Comparison of ENCODE assay signal across 13 mouse cellular contexts in the genomic region with DNA sequence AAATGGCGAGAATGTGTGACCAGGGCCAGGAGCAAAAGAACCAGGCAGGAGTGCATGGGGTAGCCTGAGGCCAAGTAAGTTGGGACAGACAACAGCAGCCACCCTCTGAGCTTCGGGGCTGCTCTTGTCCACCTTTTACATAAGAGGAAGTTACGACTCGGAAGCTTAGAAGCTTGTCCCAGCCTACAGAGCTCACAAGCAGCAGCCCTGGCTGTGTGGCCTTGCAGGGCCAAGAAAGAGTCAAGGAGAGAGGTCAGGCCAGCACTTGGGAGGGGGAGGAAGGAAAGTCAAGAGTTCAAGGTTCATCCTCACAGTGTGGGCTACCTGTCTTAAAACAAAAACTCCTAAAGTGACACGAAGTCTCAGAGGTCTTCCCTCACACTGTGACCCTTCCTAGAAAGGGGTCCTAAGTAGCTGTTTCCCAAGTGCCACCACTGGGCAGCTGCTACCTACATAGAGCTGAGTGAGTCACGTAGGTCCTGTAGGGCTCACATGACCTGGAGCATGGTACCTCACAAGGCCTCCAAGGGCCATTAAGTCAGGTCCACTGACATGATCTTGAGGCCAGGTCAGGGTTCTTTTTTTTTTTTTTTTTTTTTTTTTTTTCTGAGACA. TPM values are rescaled to one million over a fixed set of nuclear protein-coding genes. Genes with fewer than 3 reads are reported as not detected.
DNase-seq lines count a peak whose midpoint lies in the region; ATAC-seq and TF ChIP-seq lines count a peak whose summit lies in the region.
"Had no signal": no experiment of that assay in that cellular context is flagged by ENCODE, and none has a peak within 500 bp of the region (broad histone marks: within the 10 kb centered on the region; RNA-seq: fewer than 3 reads in every experiment).

No protein-coding gene starts in this region.

- in situ Hi-C loops in ES-E14 (cut with MboI; ENCODE audit: low sequenced_read_pairs in 2 of 2, unreplicated experiment in 2 of 2), result no loop called here

- no peak overlapping the region for H3K4me2 ChIP-seq in liver, embryonic 13.5 days
- H3K4me2 ChIP-seq in hindbrain, embryonic 11.5 days (replicated peaks; ENCODE audit: low read depth, low read length), result no peak overlapping the region
- H3K4me2 ChIP-seq: embryonic facial prominence, embryonic 12.5 days; forebrain, embryonic 12.5 days had no signal

- H3K4me3 ChIP-seq in ES-E14 (ENCODE audit: insufficient read depth in 1 of 2, low read depth in 1 of 2, low read length in 2 of 2, poor library complexity in 1 of 2, severe bottlenecking in 1 of 2), result peak overlapping the region in 1 of 2 experiments; percentile 5; a peak in 1 of 4 replicates
- H3K4me3 ChIP-seq in liver, embryonic 13.5 days (replicated peaks), result no peak overlapping the region
- no peak overlapping the region for H3K4me3 ChIP-seq in forebrain, embryonic 10.5 days
- no peak overlapping the region for H3K4me3 ChIP-seq in hindbrain, embryonic 11.5 days (ENCODE audit: low read depth, low read length)
- H3K4me3 ChIP-seq: embryonic facial prominence, embryonic 12.5 days; forebrain, embryonic 12.5 days had no signal

- 54% methylated on average over 6 of the region's 6 CpGs for WGBS in liver, embryonic 13.5 days (ENCODE audit: insufficient replicate concordance)
- WGBS in forebrain, embryonic 10.5 days, result 83% methylated on average over 6 of the region's 6 CpGs
- WGBS in hindbrain, embryonic 11.5 days, result 82% methylated on average over 6 of the region's 6 CpGs

- peak; percentile 58 to 67 for DNase-seq in spleen, postnatal 36 days (ENCODE audit: low spot score in 2 of 2)
- no peak for DNase-seq in spleen, adult 12 weeks (ENCODE audit: low spot score)
- no peak for DNase-seq in ES-E14 (ENCODE audit: low read depth, low spot score)
- DNase-seq in liver, embryonic 13.5 days, result no peak
- DNase-seq in yolk sac, embryonic 10.5 days (ENCODE audit: low spot score), result peak; percentile 57
- no peak for DNase-seq in forebrain, embryonic 10.5 days (ENCODE audit: extremely low spot score, low spot score)
- DNase-seq in hindbrain, embryonic 11.5 days (ENCODE audit: low spot score), result no peak
- DNase-seq: cerebellum, adult 9-11 months; heart, postnatal 36 days; kidney, adult 2 months; right cerebral cortex, postnatal 4 days had no signal

- no peaks in the 10 kb centered on the region for H3K9me3 ChIP-seq in ES-E14 (ENCODE audit: control insufficient read depth, insufficient read depth, low read depth, low read length)
- H3K9me3 ChIP-seq in liver, embryonic 13.5 days (replicated peaks), result no peaks in the 10 kb centered on the region
- no peaks in the 10 kb centered on the region for H3K9me3 ChIP-seq in forebrain, embryonic 10.5 days
- H3K9me3 ChIP-seq in hindbrain, embryonic 11.5 days (ENCODE audit: control insufficient read depth, low read length), result no peaks in the 10 kb centered on the region
- H3K9me3 ChIP-seq: embryonic facial prominence, embryonic 12.5 days; forebrain, embryonic 12.5 days had no signal

- no peaks in the 10 kb centered on the region for H3K36me3 ChIP-seq in ES-E14 (ENCODE audit: control insufficient read depth, insufficient read depth, low read length, poor library complexity, severe bottlenecking)
- H3K36me3 ChIP-seq in liver, embryonic 13.5 days, result no peaks in the 10 kb centered on the region
- no peaks in the 10 kb centered on the region for H3K36me3 ChIP-seq in forebrain, embryonic 10.5 days (replicated peaks)
- H3K36me3 ChIP-seq in hindbrain, embryonic 11.5 days (ENCODE audit: control insufficient read depth, insufficient read depth, low read length), result no peaks in the 10 kb centered on the region
- H3K36me3 ChIP-seq: embryonic facial prominence, embryonic 12.5 days; forebrain, embryonic 12.5 days had no signal

- peak overlapping the region; percentile 23; the same call in 1 of the 2 replicates for H3K9ac ChIP-seq in ES-E14 (ENCODE audit: insufficient read depth, low read depth, low read length, poor library complexity, severe bottlenecking)
- H3K9ac ChIP-seq in liver, embryonic 13.5 days, result no peak overlapping the region
- no peak overlapping the region for H3K9ac ChIP-seq in hindbrain, embryonic 11.5 days (ENCODE audit: low read depth, low read length)
- H3K9ac ChIP-seq: embryonic facial prominence, embryonic 12.5 days had no signal

- peak overlapping the region; percentile 7; the same call in 1 of the 2 replicates for H3K27ac ChIP-seq in ES-E14 (ENCODE audit: insufficient read depth, low read depth, low read length, poor library complexity, severe bottlenecking)
- H3K27ac ChIP-seq in liver, embryonic 13.5 days, result peak overlapping the region; percentile 39
- no peak overlapping the region for H3K27ac ChIP-seq in forebrain, embryonic 10.5 days
- H3K27ac ChIP-seq in hindbrain, embryonic 11.5 days (ENCODE audit: low read depth, low read length), result no peak overlapping the region
- H3K27ac ChIP-seq: embryonic facial prominence, embryonic 12.5 days; forebrain, embryonic 12.5 days had no signal

- H3K4me1 ChIP-seq in ES-E14 (ENCODE audit: control insufficient read depth in 2 of 2, insufficient read depth in 2 of 2, low read length in 2 of 2, poor library complexity in 1 of 2), result peaks cover 21 to 50% of the 10 kb centered on the region in 2 experiments
- peaks cover 69% of the 10 kb centered on the region for H3K4me1 ChIP-seq in liver, embryonic 13.5 days (replicated peaks)
- H3K4me1 ChIP-seq in forebrain, embryonic 10.5 days, result peaks cover 55% of the 10 kb centered on the region
- no peaks in the 10 kb centered on the region for H3K4me1 ChIP-seq in hindbrain, embryonic 11.5 days (replicated peaks; ENCODE audit: control insufficient read depth, insufficient read depth, low read length)

- no peaks in the 10 kb centered on the region for H3K27me3 ChIP-seq in liver, embryonic 13.5 days
- no peaks in the 10 kb centered on the region for H3K27me3 ChIP-seq in forebrain, embryonic 10.5 days (ENCODE audit: poor library complexity, severe bottlenecking)
- no peaks in the 10 kb centered on the region for H3K27me3 ChIP-seq in hindbrain, embryonic 11.5 days (ENCODE audit: control insufficient read depth, insufficient read depth, low read length)
- H3K27me3 ChIP-seq: embryonic facial prominence, embryonic 12.5 days had no signal

- ATAC-seq in liver, embryonic 13.5 days (ENCODE audit: low read depth), result no peak
- no peak for ATAC-seq in hindbrain, embryonic 11.5 days (ENCODE audit: low FRiP score)

TF ChIP-seq in ES-E14, 5 proteins besides CTCF, POLR2A, EP300 and RAD21:
- TF ChIP-seq HCFC1 (IDR thresholded peaks at IDR 0.05; ENCODE audit: borderline replicate concordance, insufficient read depth, low read length) (no peak), ZC3H11A (IDR thresholded peaks at IDR 0.05; ENCODE audit: borderline replicate concordance, low read depth, low read length) (no peak), CHD2 (IDR thresholded peaks at IDR 0.05; ENCODE audit: low read depth, low read length) (no peak), MAFK (IDR thresholded peaks at IDR 0.05; ENCODE audit: insufficient read depth, low read depth, low read length) (no peak), ZNF384 (IDR thresholded peaks at IDR 0.05; ENCODE audit: low read depth, low read length) (no peak)

RNA-seq across cellular contexts. Expression of a gene that starts 8.3 kb away (rescaled TPM):
- 87.2 and 96.5 TPM in 2 replicates for total RNA-seq in ES-E14 (2012; rRNA removed)
- 158 and 171 TPM in 2 replicates for polyA plus RNA-seq in liver, embryonic 13.5 days (2015; fragmentation: Nextera tagmentation; extraction: Ambion mirVana)
- 267 and 270 TPM in 2 replicates for polyA plus RNA-seq in forebrain, embryonic 10.5 days (2016; fragmentation: Nextera tagmentation; extraction: Ambion mirVana)
- 337 and 396 TPM in 2 replicates for polyA plus RNA-seq in hindbrain, embryonic 11.5 days (2014; fragmentation: Nextera tagmentation; extraction: Ambion mirVana)

RNA-seq across cellular contexts. Expression of a gene that starts 17.9 kb away (rescaled TPM):
- 12.4 and 23.3 TPM in 2 replicates for total RNA-seq in ES-E14 (2012; rRNA removed)
- 1.7 and 2.3 TPM in 2 replicates for polyA plus RNA-seq in liver, embryonic 13.5 days (2015; fragmentation: Nextera tagmentation; extraction: Ambion mirVana)
- polyA plus RNA-seq in forebrain, embryonic 10.5 days (2016; fragmentation: Nextera tagmentation; extraction: Ambion mirVana), result 6.3 and 7.3 TPM in 2 replicates
- polyA plus RNA-seq in hindbrain, embryonic 11.5 days (2014; fragmentation: Nextera tagmentation; extraction: Ambion mirVana), result 5.7 and 5.8 TPM in 2 replicates

RNA-seq across cellular contexts. Expression of a gene that starts 25.4 kb away (rescaled TPM):
- total RNA-seq in ES-E14 (2012; rRNA removed), result 1.5 and 13.0 TPM in 2 replicates
- polyA plus RNA-seq in liver, embryonic 13.5 days (2015; fragmentation: Nextera tagmentation; extraction: Ambion mirVana), result 24.6 and 27.7 TPM in 2 replicates
- polyA plus RNA-seq in forebrain, embryonic 10.5 days (2016; fragmentation: Nextera tagmentation; extraction: Ambion mirVana), result 4.1 and 5.0 TPM in 2 replicates
- 4.5 and 5.1 TPM in 2 replicates for polyA plus RNA-seq in hindbrain, embryonic 11.5 days (2014; fragmentation: Nextera tagmentation; extraction: Ambion mirVana)

RNA-seq across cellular contexts. Expression of a gene that starts 59.7 kb away (rescaled TPM):
- 12.6 and 30.9 TPM in 2 replicates for total RNA-seq in ES-E14 (2012; rRNA removed)
- 0.22 and 0.25 TPM in 2 replicates for polyA plus RNA-seq in liver, embryonic 13.5 days (2015; fragmentation: Nextera tagmentation; extraction: Ambion mirVana)
- 1.7 and 3.5 TPM in 2 replicates for polyA plus RNA-seq in forebrain, embryonic 10.5 days (2016; fragmentation: Nextera tagmentation; extraction: Ambion mirVana)
- 1.4 and 1.8 TPM in 2 replicates for polyA plus RNA-seq in hindbrain, embryonic 11.5 days (2014; fragmentation: Nextera tagmentation; extraction: Ambion mirVana)
- total RNA-seq: heart, postnatal 36 days had no signal

Comparison
In these comparisons a context has a peak if more than half of its experiments do, and no peak if none do; other contexts are left out.
1. DNase-seq: peak in spleen, postnatal 36 days (2 of 2) and yolk sac, embryonic 10.5 days (single experiment); none in spleen, adult 12 weeks (single experiment), ES-E14 (single experiment), liver, embryonic 13.5 days (single experiment), forebrain, embryonic 10.5 days (single experiment) and hindbrain, embryonic 11.5 days (single experiment).
2. H3K27ac ChIP-seq: peak in ES-E14 (single experiment) and liver, embryonic 13.5 days (single experiment); none in forebrain, embryonic 10.5 days (single experiment) and hindbrain, embryonic 11.5 days (single experiment).